Mouse (Mus musculus): Measurements from ENCODE around the gene Cdc40. TPM values are rescaled to one million over a fixed set of nuclear protein-coding genes. Genes with fewer than 3 reads are reported as not detected.

The Cdc40 gene
- polyA plus RNA-seq (2015; fragmentation: Illumina TruSeq; extraction: RNeasy Lipid Tissue Mini Kit (QIAGEN cat#74804); ENCODE audit: low read depth, low replicate concordance): 34.7 TPM

DNA sequence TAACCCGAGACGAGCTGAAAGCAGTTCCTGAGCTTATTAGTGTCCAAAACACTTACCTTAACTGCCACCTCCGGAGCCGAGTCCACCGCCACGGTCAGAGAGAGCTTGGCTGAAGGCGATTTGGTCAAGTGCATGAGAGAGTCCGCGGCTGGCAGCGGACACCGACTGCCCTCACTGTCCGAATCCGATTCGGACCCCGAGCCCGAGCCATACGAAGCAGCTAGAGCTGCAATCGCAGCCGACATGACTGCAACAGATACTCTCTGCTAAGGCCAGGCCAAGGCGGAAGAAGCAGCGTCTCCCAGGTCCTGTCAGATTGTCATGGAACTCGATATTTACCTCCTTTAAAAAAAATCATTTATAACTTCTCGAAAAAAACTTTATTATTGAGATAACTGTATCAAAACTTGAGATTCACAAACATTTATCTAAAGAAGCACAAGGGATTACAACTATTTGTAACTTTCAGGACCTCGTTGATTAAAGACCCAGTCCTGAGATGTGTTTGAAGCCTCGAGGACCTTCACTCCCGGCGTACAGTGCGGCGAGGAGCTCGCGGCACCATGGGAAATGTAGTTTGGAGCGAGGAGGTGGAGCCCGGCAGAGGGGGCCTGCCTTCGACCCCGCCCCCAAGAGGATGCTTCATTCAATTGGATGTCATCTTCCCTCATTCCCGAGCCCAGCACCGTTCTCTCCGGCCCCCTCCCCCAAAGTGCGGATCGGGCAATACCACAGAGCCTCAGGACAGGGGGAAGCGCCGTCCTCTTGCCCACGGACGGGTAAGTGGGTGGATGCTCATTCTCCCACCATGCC is at the start of gene Cdc40, which contains the start of gene Wasf1:
TSS of gene Cdc40 (minus strand) at position 481 of the 813 bp plus-strand sequence.
TSS of gene Wasf1 (plus strand) at position 645 of the 813 bp plus-strand sequence.

Other genes with a start within 250 kb of the Cdc40 start
- gene Mettl24, start 200.0 kb downstream of the Cdc40 start, polyA plus RNA-seq (2015; fragmentation: Illumina TruSeq; extraction: RNeasy Lipid Tissue Mini Kit (QIAGEN cat#74804); ENCODE audit: low read depth, low replicate concordance): 1.7 TPM
- gene Wasf1, start 164 bp upstream of the Cdc40 start, polyA plus RNA-seq (2015; fragmentation: Illumina TruSeq; extraction: RNeasy Lipid Tissue Mini Kit (QIAGEN cat#74804); ENCODE audit: low read depth, low replicate concordance): 161 TPM
- 17.5 TPM for gene Gpr6, start 189.0 kb upstream of the Cdc40 start, polyA plus RNA-seq (2015; fragmentation: Illumina TruSeq; extraction: RNeasy Lipid Tissue Mini Kit (QIAGEN cat#74804); ENCODE audit: low read depth, low replicate concordance)

Measured in brain, adult 10 weeks (tissue).